Mouse (Mus musculus) mouse embryonic stem cell (cell line): ENCODE results near the gene Stam2.

Experiments
- in situ Hi-C, 2 experiments: fragments of 300-500 bp; cut with MboI; formaldehyde crosslinking; loops; 1 replicate in 1 of 2; 3 replicates in 1 of 2; pipeline ENCODE4 v1.14.3; 2019 to 2020; ENCODE audit warnings: low sequenced_read_pairs in 2 of 2, low pct_unique_long_range_greater_than_20kb in 1 of 2, mixed read lengths in 1 of 2; ENCODE audit not compliant: unreplicated experiment in 1 of 2

The Stam2 gene

DNA sequence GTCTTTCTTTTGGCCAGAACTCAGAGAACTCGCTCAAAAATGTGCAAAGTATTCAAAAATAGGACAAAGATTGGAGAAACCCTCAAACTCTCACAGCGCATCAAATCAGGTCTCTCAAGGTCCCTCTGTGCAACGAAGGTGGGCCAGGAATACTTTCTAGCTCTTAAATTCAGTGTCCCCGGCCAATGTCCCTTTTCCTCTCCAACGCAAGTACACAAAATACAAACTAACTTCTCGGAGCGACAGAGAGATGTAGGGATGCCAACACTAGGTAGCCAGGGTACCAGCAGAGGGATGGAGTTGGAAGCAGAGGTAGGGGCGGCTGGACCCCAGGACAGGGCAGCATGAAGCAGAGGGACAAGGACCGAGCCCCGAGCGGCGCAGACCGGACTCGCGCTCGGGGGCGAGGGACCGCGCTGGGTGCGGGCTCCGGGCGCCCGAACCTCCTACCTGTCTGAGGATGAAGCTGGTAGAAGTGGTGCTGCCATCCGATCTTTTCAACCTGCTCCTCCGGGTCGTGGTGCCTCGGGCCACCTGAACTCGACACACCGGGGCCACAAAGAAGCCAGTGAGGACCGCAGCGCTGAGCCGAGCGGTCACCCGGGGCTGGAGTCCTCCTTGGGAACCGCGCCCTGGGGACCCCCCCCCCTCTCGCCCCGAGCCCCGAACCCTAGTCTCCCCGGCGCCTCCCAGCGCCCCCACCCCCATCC is 66.6 kb downstream of the Stam2 start:
- in situ Hi-C loops: no loop called here

- in situ Hi-C loops: no loop called here
These were observed 67.2 kb downstream of the Stam2 start for GRCm38 (mm10) chr2:52674886-52675277.

DNA sequence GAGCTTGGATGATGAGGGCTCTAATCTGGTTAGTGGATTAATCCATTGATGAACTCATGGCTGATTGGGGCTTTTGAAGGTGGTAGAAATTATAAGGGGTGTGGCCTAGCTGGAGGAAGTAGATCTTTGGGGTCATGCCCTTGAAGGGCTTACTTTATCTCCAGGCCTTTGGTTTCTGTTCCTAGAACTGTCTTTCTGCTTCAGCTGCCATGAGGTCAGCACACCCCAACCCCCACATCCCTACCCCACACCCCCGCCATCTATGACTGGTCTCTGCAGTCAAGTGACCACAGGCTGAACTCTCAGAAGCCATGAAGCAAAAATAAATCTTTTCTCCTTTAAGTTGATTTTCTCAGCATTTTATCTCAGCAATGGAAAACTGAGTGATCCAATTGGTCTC is 68.9 kb downstream of the Stam2 start:
- in situ Hi-C loops: no loop called here

DNA sequence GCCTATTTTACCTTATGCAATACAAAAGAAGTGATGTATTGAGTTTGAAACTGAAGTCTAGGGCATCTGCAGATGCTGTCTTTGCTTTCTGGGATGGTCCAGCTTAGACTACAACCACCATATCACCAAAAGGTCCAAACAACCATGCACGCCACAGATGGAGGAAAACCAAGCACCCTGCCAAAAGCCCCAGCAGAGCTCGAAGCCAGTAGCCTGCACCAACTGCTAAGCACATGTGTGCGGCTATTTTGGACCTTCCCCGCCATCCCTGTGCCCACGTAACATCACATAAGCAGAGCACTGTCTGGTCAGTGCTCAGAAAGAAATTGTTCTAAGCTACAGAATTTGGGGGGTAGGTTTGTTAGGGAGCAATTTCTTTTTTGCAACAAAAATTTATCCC is 71.3 kb downstream of the Stam2 start:
- in situ Hi-C loops: no loop called here

GRCm38 (mm10) chr2:52668480-52668879 is 73.6 kb downstream of the Stam2 start:
- in situ Hi-C loops: no loop called here

DNA sequence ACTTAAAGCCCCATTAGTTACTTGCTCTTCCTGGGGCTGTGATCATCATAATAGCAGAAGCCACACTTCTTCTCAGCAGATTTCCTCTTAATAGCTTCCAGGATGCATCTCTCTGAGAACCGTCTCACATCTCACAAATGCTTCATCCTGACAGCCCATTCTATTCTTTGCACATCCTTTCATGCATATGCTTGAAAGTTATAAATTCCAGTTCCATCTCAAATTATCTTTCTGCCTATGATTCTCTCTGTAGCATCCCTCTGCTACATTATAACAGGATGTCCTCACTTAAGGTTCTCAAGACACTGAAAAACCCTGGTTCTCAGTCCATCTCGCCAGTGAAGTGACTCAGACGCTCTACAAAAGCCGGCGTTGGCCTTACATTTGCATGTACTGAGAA is 85.4 kb downstream of the Stam2 start:
- in situ Hi-C loops: no loop called here

DNA sequence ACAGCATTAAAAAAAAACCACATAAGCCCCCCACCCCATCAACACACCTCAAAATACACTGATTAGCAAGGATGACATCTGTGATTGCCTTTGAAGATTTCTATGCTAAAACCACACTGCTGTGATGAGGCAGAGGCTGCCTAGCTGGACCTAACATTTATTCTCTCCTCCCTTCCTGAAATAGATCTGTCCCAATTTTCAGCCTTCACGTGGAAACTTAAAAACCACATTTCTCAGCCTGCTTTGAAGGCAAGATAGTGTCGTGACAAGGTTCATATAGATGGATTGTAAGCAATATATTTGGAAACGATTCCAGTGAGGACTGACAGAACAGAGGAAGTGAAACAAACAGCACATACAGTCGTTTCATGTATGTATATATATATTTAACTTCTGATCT is 87.5 kb downstream of the Stam2 start:
- in situ Hi-C loops: no loop called here

- in situ Hi-C loops: no loop called here
These were observed 90.5 kb downstream of the Stam2 start for GRCm38 (mm10) chr2:52651547-52651946.

GRCm38 (mm10) chr2:52647255-52647998 is 94.7 kb downstream of the Stam2 start:
- in situ Hi-C loops: no loop called here

GRCm38 (mm10) chr2:52643657-52644056 is 98.4 kb downstream of the Stam2 start:
- in situ Hi-C loops: no loop called here
